Mouse (Mus musculus): Measurements from ENCODE around the gene Knl1. TPM values are rescaled to one million over a fixed set of nuclear protein-coding genes. Genes with fewer than 3 reads are reported as not detected.
"Not testable (repeated sequence)": the region's sequence is repeated elsewhere in the genome, so short reads cannot be mapped to it uniquely, and the experiment has no call there.

The Knl1 gene
- total RNA-seq (2021): 8.1 and 8.3 TPM in 2 replicates
- long read RNA-seq, experiment 1, full-length matches to known transcripts: 1 of 1 reads
- long read RNA-seq, experiment 1, partial matches to known transcripts: 0 of 1 reads
- long read RNA-seq, experiment 1, other reads (novel, unspliced or antisense): 0 of 1 reads
- long read RNA-seq, experiment 2, partial matches to known transcripts: 0 of 2 reads
- long read RNA-seq, experiment 2, other reads (novel, unspliced or antisense): 2 of 2 reads

GRCm38 (mm10) chr2:119046649-119047611 lies at the start of gene Knl1:
TSS of gene Knl1 (plus strand) at chr2:119047119.
- DNase-seq: peak; percentile 94

GRCm38 (mm10) chr2:118998115-118998866 lies 48.6 kb upstream of the Knl1 start:
- no peak for DNase-seq

- DNase-seq: no peak
Measured at GRCm38 (mm10) chr2:118999025-118999639, 47.8 kb upstream of the Knl1 start.

GRCm38 (mm10) chr2:119006886-119007285 lies 40.0 kb upstream of the Knl1 start:
- no peak for DNase-seq

- no peak for DNase-seq
Measured at GRCm38 (mm10) chr2:119009376-119009775, 37.5 kb upstream of the Knl1 start.

- no peak for DNase-seq
Measured at GRCm38 (mm10) chr2:119014989-119015388, 31.9 kb upstream of the Knl1 start.

- peak; percentile 38 for DNase-seq
Measured at GRCm38 (mm10) chr2:119015604-119016180, 31.2 kb upstream of the Knl1 start.

- not testable (repeated sequence) for DNase-seq
Measured at GRCm38 (mm10) chr2:119016312-119016711, 30.6 kb upstream of the Knl1 start.

- DNase-seq: no peak
Measured at GRCm38 (mm10) chr2:119017647-119018046, 29.3 kb upstream of the Knl1 start.

- DNase-seq: peak; percentile 34
Measured at GRCm38 (mm10) chr2:119018391-119019122, 28.4 kb upstream of the Knl1 start.

- DNase-seq: no peak
Measured at GRCm38 (mm10) chr2:119019131-119019530, 27.8 kb upstream of the Knl1 start.

GRCm38 (mm10) chr2:119019538-119019937 lies 27.4 kb upstream of the Knl1 start:
- DNase-seq: no peak

- no peak for DNase-seq
Measured at GRCm38 (mm10) chr2:119023154-119023660, 23.7 kb upstream of the Knl1 start.

GRCm38 (mm10) chr2:119024536-119025238 lies 22.2 kb upstream of the Knl1 start:
- DNase-seq: no peak

GRCm38 (mm10) chr2:119025239-119025616 lies 21.7 kb upstream of the Knl1 start:
- DNase-seq: no peak

- no peak for DNase-seq
Measured at GRCm38 (mm10) chr2:119026951-119027350, 20.0 kb upstream of the Knl1 start.

- DNase-seq: peak; percentile 93
Measured at GRCm38 (mm10) chr2:119028941-119029551, 17.9 kb upstream of the Knl1 start, which contains the start of gene Ccdc32. TSS of gene Ccdc32 (minus strand) at chr2:119029393.

GRCm38 (mm10) chr2:119032191-119032590 lies 14.7 kb upstream of the Knl1 start:
- no peak for DNase-seq

- peak; percentile 96 for DNase-seq
Measured at GRCm38 (mm10) chr2:119034656-119035396, 12.1 kb upstream of the Knl1 start, which contains the start of gene Rpusd2. TSS of gene Rpusd2 (plus strand) at chr2:119034790.
